Mouse (Mus musculus) cerebellum, adult 2 months (tissue): ENCODE measurements at regions not wholly inside any gene's neighbourhood (a gene's known extent, or its start where the extent isn't known, plus 50 kb on each side); places are given as distances from the start of the nearest gene placed in this dataset.

Source experiments
- CTCF ChIP-seq: fragments of 200-500 bp; IDR thresholded peaks from 2 replicates; pipeline ENCODE4 v1.5.1; 2011; ENCODE audit warnings: low read depth, mild to moderate bottlenecking, control low read depth, low read length, moderate library complexity, borderline replicate concordance; ENCODE audit not compliant: insufficient read depth
- POLR2A ChIP-seq: fragments of 200-500 bp; IDR thresholded peaks from 2 replicates; pipeline ENCODE4 v1.6.1; 2011; ENCODE audit warnings: low read length, control low read depth, borderline replicate concordance; ENCODE audit not compliant: insufficient read depth

GRCm38 (mm10) chr16:39727586-39727985 lies 256.6 kb upstream of the Lsamp start:
- no peak for TF ChIP-seq POLR2A
- TF ChIP-seq CTCF: no peak
